Mouse (Mus musculus) megakaryocyte, embryonic 14.5 days (primary cell): ENCODE data around the gene Pih1d1. TPM values are rescaled to one million over a fixed set of nuclear protein-coding genes. Genes with fewer than 3 reads are reported as not detected.
A peak's percentile ranks its signal among the peaks of the same experiment; 100 is the strongest.
"Not testable (repeated sequence)": the region's sequence is repeated elsewhere in the genome, so short reads cannot be mapped to it uniquely, and the experiment has no call there.

Source experiments
- H3K27me3 ChIP-seq: replicated peaks from 2 replicates; pipeline ENCODE3; 2012; ENCODE audit warnings: inconsistent platforms
- H3K36me3 ChIP-seq: replicated peaks from 2 replicates; pipeline ENCODE3; 2012; ENCODE audit warnings: low read length, inconsistent platforms, mixed read lengths
- H3K4me1 ChIP-seq: 2 replicates; pipeline ENCODE4 v1.6.1; 2012; ENCODE audit warnings: inconsistent platforms
- H3K4me3 ChIP-seq: replicated peaks from 2 replicates; pipeline ENCODE3; 2012; ENCODE audit warnings: moderate library complexity, mild to moderate bottlenecking, inconsistent platforms
- H3K9me3 ChIP-seq: 2 replicates; pipeline ENCODE4 v1.6.1; 2012; ENCODE audit warnings: inconsistent platforms
- FLI1 ChIP-seq: IDR thresholded peaks from 2 replicates; pipeline ENCODE4 v1.6.1; 2012; ENCODE audit warnings: low read length, inconsistent platforms, mixed read lengths
- GATA1 ChIP-seq: IDR thresholded peaks from 3 replicates; pipeline ENCODE4 v1.6.1; 2012; ENCODE audit warnings: mixed read lengths, low read length, inconsistent platforms, borderline replicate concordance
- polyA plus RNA-seq: library from polyadenylated mRNA; stranded (reverse); fragments of >175 nt; gene quantifications from 2 replicates; pipeline ENCODE4 v1.2.3, GENCODE M21; 2012; ENCODE audit warnings: low replicate concordance; ENCODE audit not compliant: insufficient read depth

Gene Pih1d1
- polyA plus RNA-seq, 1 experiment = 64.9 TPM

DNA sequence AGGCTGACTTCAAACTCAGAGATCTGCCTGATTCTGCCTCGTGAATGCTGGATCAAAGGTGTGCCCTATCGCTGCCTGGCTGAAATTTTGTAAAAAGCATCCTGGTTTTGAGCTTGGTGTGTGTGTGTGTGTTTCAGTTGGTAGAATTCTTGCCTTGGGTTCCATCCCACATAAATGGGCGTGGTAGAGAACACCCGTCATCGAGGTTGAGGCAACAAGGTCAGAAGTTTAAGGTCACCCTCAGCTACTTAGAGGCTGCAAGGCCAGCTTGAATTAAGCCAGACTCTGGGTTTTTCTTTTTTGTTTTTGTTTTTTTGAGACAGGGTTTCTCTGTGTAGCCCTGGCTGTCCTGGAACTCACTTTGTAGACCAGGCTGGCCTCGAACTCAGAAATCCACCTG, 35.8 kb upstream of the Pih1d1 start:
- Histone ChIP-seq H3K4me3 (no peak overlapping the region), H3K9me3 (no peaks in the 10 kb centered on the region), H3K27me3 (peaks cover 2% of the 10 kb centered on the region), H3K4me1 (peaks cover 63% of the 10 kb centered on the region), H3K36me3 (peaks cover 53% of the 10 kb centered on the region)
- no peak for TF ChIP-seq FLI1
- TF ChIP-seq GATA1 = no peak

GRCm38 (mm10) chr7:45119780-45120709, 34.1 kb upstream of the Pih1d1 start:
- Histone ChIP-seq H3K27me3 (no peaks in the 10 kb centered on the region), H3K4me1 (peaks cover 64% of the 10 kb centered on the region), H3K9me3 (no peaks in the 10 kb centered on the region), H3K36me3 (peaks cover 58% of the 10 kb centered on the region), H3K4me3 (no peak overlapping the region)
- no peak for TF ChIP-seq GATA1
- TF ChIP-seq FLI1 = no peak

GRCm38 (mm10) chr7:45121404-45121803, 32.7 kb upstream of the Pih1d1 start:
- no peaks in the 10 kb centered on the region for H3K27me3 ChIP-seq
- TF ChIP-seq FLI1 (no peak), GATA1 (no peak)
- H3K36me3 ChIP-seq = peaks cover 72% of the 10 kb centered on the region
- peak overlapping the region; percentile 73 for H3K4me3 ChIP-seq
- peaks cover 71% of the 10 kb centered on the region for H3K4me1 ChIP-seq
- H3K9me3 ChIP-seq = no peaks in the 10 kb centered on the region

DNA sequence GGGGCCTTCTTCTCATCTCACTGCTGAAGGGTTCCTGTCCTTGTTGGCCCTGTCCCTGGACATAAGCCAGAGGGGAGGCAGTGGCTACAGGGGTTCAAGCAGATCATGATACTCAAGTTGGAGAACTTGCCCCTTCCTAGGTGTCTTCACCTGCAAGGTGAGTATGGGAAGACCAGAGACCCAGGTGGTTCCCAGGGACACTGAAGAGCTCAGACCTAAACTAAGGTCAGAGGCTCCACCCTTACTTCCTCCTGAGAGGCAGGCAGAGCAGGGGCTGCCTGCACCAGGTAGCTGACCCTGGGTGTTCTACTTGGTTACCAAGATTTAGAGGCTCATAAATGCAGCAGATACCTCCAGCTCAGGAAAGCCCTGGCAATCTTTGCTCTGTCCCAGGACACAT, 32.1 kb upstream of the Pih1d1 start:
- TF ChIP-seq GATA1 (no peak), FLI1 (no peak)
- H3K4me1 ChIP-seq = peaks cover 77% of the 10 kb centered on the region

GRCm38 (mm10) chr7:45122561-45123185, 31.4 kb upstream of the Pih1d1 start:
- peaks cover 82% of the 10 kb centered on the region for H3K36me3 ChIP-seq

More for the DNA sequence above, 32.1 kb upstream of the Pih1d1 start:
- no peaks in the 10 kb centered on the region for H3K27me3 ChIP-seq
- peaks cover 77% of the 10 kb centered on the region for H3K36me3 ChIP-seq
- peak overlapping the region; percentile 73 for H3K4me3 ChIP-seq
- no peaks in the 10 kb centered on the region for H3K9me3 ChIP-seq

GRCm38 (mm10) chr7:45123186-45123570, 30.9 kb upstream of the Pih1d1 start:
- H3K4me1 ChIP-seq = peaks cover 78% of the 10 kb centered on the region

More at GRCm38 (mm10) chr7:45122561-45123185, 31.4 kb upstream of the Pih1d1 start:
- H3K4me3 ChIP-seq = peak overlapping the region; percentile 99
- no peaks in the 10 kb centered on the region for H3K27me3 ChIP-seq
- no peaks in the 10 kb centered on the region for H3K9me3 ChIP-seq
- H3K4me1 ChIP-seq = peaks cover 81% of the 10 kb centered on the region
- no peak for TF ChIP-seq GATA1
- no peak for TF ChIP-seq FLI1

DNA sequence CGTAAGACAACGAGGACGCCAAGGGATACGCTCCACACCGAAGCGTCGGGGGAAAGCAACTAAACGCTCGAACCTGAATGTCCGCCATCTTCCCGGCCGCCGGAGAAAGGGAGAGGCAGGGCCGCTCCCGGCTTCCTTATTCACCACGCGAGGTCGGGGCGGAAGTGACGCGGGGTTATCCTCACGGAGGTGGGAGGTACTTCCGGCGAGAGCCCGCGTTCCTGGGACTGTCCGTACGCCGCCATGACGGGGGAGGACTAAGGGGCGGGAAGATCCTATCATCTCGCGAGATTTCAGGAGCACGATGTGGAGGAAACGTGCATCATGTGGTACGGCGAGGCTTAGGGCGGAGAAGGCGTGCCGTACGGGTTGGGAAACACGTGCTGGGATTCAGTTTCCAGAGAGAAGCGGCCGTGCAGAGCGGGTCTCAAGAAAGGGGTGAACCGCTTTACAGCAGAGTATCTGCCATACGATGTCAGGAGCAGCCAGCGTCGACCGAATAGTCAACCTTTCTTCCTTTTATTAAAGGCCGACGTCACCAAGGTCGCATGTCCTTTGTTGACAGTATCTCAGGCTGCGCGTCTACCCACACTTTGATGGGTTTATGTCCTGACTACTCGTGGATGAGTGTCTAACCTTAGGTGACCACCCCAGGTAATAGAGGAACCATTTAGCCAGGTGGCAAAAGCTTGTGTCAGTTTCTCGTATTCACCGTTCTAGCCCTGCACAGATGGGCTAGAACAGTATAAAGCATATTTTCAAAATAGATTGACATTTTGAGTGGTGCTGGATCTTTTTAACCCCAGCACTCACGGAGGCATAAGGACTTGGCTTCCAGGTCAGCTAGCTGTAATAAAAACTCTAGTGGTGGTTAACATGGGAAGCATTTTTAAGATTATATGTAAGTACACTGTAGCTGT, 29.6 kb upstream of the Pih1d1 start, which contains the start of gene Rps11:
Gene Rps11, minus strand, starts transcription at position 216 of the 920 bp plus-strand sequence.
- Histone ChIP-seq H3K4me3 (peak within 1 kb of the TSS; percentile 99), H3K36me3 (peaks cover 69% of the 10 kb centered on the region), H3K27me3 (no peaks in the 10 kb centered on the region), H3K9me3 (no peaks in the 10 kb centered on the region), H3K4me1 (peaks cover 78% of the 10 kb centered on the region)
- TF ChIP-seq FLI1 = peak; percentile 95
- TF ChIP-seq GATA1 = 0 out of 3 replicates have a peak, but pooled peaks have one; percentile 27

More at GRCm38 (mm10) chr7:45123186-45123570, 30.9 kb upstream of the Pih1d1 start:
- Histone ChIP-seq H3K4me3 (peak overlapping the region; percentile 99), H3K9me3 (no peaks in the 10 kb centered on the region), H3K36me3 (peaks cover 77% of the 10 kb centered on the region), H3K27me3 (no peaks in the 10 kb centered on the region)
- TF ChIP-seq FLI1 (no peak), GATA1 (no peak)

GRCm38 (mm10) chr7:45125144-45125600, 28.9 kb upstream of the Pih1d1 start:
- Histone ChIP-seq H3K4me3 (no peak overlapping the region), H3K4me1 (peaks cover 79% of the 10 kb centered on the region)

DNA sequence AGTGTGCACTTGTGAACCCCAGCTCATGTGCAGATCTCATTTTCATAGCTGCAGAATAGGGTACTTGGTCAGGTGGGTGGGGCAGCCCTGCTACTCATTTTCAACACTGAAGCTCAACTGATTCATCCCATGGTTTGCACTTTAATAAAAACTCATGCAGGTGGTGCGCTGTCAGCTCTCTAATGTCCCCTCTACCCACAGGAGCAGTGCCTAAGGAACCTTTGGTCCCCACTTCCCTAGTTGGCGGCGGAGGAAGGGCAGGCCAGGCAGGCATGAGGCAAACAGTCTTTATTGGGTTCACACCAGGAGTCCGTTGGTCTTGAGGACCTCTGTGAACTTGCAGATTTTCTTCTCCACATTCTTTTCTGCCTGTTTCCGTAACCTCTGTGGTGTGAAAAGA, 28.5 kb upstream of the Pih1d1 start:
- Histone ChIP-seq H3K36me3 (peaks cover 62% of the 10 kb centered on the region), H3K4me1 (peaks cover 77% of the 10 kb centered on the region)
- not testable (repeated sequence) for H3K4me3 ChIP-seq, H3K9me3 ChIP-seq, H3K27me3 ChIP-seq

More at GRCm38 (mm10) chr7:45125144-45125600, 28.9 kb upstream of the Pih1d1 start:
- Histone ChIP-seq H3K9me3 (no peaks in the 10 kb centered on the region), H3K36me3 (peaks cover 64% of the 10 kb centered on the region), H3K27me3 (no peaks in the 10 kb centered on the region)
- TF ChIP-seq FLI1 (no peak), GATA1 (no peak)
